Mouse (Mus musculus) cortical plate, adult 2 months (tissue): ENCODE results near the gene Nedd9.

ENCODE experiments used
- CTCF ChIP-seq: fragments of 200-500 bp; IDR thresholded peaks from 2 replicates; pipeline ENCODE4 v1.5.1; 2011; ENCODE audit warnings: mild to moderate bottlenecking, control low read depth, low read length; ENCODE audit not compliant: insufficient read depth; ENCODE audit errors: extremely low read depth
- POLR2A ChIP-seq: fragments of 200-500 bp; IDR thresholded peaks from 2 replicates; pipeline ENCODE4 v1.6.1; 2011; ENCODE audit warnings: mild to moderate bottlenecking, low read length, control low read depth; ENCODE audit not compliant: insufficient read depth; ENCODE audit errors: extremely low read depth

DNA sequence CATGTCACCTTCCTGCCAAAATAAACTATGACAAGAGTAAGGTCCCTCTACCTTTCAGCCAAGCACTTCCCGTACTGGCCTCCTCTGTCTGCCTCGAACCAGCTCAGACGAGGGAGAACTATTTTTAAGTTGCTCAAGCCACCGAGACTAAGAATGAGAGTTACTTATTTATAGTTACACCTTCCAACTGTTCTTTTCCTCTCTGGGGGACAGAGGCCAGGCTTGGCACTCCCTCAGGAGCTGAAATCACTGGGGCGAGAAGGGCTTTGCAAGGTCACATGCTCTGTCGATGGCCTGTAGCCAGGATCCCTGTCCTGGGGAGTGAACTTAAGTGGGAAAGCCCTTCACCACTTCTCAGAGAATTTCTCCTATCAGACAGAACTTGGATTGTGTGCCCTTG is 150.9 kb downstream of the Nedd9 start:
- TF ChIP-seq CTCF (no peak), POLR2A (no peak)
